Mouse (Mus musculus) heart, postnatal 10 days (tissue): ENCODE results near the gene Tlx3. TPM values are rescaled to one million over a fixed set of nuclear protein-coding genes. Genes with fewer than 3 reads are reported as not detected.

Source experiments
- DNase-seq, 2 experiments: peaks; one replicate each; pipeline ENCODE4 v3.0.0; 2021
- intact Hi-C: fragments of 180-260 bp; cut with DNase I; formaldehyde crosslinking; loops from one replicate; pipeline ENCODE4 v1.15.1; 2025
- total RNA-seq, 2 experiments: library from RNA; stranded (reverse); gene quantifications; 2 replicates each; pipeline ENCODE4 v1.2.3; 2021

Gene Tlx3
- total RNA-seq, result not detected

DNA sequence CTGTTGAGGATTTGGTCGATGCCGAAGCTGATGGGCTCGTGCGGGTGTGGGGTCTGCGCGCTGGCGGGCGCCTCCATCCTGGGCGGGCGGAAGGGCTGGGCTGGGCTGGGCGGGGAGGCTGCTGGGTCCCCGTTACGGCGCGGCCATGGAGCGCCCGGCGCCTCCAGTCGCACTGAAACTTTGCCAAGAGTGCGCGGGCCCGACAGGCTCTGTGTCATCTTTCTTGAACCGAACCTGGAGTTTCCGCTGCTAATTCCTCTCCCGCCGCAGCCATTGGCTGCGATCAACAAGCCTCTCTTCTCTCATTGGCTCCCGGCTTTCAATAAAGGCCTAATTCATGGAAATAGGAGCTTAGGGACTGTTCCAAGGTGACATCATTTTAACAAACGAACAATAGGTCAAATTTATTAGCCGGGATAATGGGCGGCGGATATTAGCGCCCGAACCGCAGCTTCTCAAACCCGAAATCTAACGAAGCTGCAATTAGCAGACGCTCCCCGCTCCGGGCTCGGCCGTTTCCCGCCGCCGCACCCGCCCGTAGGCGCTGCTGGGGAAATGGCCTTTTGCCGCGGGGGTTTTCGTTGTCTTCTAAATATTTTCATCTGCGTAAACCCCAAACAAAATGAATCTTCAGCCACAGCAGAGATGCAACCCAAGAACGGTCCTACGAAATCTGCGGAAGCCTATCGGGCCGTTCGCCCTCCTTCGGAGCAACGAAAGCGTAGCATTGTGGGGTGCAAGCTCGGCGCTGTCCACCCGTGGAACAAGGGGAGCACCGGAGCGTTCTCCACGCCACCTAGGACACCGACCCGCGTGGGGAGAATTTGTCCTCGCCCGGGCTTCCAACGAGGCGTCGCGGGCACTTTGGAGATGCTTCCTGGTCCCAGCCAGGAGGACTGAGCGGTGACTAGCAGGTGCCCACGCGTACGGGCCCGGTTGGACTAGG lies at the start of gene Tlx3:
Gene Tlx3 (minus strand): TSS at position 207 of the 946 bp plus-strand sequence.
- intact Hi-C loops, result no loop called here
- DNase-seq, result peak; percentile 56 to 60

- intact Hi-C loops, result no loop called here
- no peak for DNase-seq
These were observed 36.9 kb upstream of the Tlx3 start for GRCm38 (mm10) chr11:33240295-33240694.

DNA sequence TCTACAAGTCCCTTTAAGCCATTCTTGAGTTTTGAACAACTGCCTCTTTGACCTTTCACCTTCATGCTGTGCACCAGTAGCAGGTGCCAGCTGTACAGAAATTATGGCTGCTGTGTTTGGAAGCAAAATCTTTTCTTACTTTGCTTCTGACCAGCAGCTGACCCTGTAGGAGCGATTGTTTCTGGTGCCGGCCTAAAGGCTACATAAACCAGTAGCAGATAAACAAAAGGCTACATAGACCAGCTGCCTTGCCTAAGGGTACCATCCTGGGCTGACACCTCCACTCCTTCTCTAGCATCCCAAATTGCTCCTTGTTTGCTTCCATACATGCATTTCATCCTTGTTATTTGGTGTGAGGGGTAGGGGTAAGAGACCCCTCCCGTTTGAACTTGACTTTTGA lies 30.7 kb upstream of the Tlx3 start:
- intact Hi-C loops, result no loop called here
- DNase-seq, result no peak

GRCm38 (mm10) chr11:33232056-33232455 lies 28.7 kb upstream of the Tlx3 start:
- DNase-seq, result no peak
- intact Hi-C loops, result no loop called here

DNA sequence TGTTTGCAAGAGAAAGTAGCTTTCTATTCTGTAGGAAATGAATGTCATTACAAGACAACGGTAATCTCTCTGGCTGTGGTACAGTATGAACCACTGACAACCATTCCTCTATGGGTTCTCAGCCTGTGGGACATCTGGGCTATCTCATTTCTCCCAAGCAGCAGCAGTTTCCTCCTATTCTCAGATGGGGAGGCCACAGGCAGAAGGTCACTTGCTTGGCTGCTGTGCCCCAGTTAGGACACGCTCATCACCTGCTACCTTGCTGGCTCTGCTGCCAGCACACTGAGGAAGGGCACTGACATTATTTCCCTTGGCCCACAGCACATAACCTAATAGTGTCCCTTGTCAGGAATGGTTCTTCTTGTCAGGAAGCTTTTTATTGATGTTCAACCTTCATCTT lies 24.8 kb upstream of the Tlx3 start:
- intact Hi-C loops, result no loop called here
- no peak for DNase-seq

- intact Hi-C loops, result no loop called here
- no peak for DNase-seq
These were observed 23.1 kb upstream of the Tlx3 start for GRCm38 (mm10) chr11:33226516-33226915.

- intact Hi-C loops, result no loop called here
- peak; percentile 23 to 31 for DNase-seq
These were observed 18.4 kb upstream of the Tlx3 start for GRCm38 (mm10) chr11:33221566-33222365.

GRCm38 (mm10) chr11:33220763-33221162 lies 17.4 kb upstream of the Tlx3 start:
- intact Hi-C loops, result no loop called here
- DNase-seq, result no peak

DNA sequence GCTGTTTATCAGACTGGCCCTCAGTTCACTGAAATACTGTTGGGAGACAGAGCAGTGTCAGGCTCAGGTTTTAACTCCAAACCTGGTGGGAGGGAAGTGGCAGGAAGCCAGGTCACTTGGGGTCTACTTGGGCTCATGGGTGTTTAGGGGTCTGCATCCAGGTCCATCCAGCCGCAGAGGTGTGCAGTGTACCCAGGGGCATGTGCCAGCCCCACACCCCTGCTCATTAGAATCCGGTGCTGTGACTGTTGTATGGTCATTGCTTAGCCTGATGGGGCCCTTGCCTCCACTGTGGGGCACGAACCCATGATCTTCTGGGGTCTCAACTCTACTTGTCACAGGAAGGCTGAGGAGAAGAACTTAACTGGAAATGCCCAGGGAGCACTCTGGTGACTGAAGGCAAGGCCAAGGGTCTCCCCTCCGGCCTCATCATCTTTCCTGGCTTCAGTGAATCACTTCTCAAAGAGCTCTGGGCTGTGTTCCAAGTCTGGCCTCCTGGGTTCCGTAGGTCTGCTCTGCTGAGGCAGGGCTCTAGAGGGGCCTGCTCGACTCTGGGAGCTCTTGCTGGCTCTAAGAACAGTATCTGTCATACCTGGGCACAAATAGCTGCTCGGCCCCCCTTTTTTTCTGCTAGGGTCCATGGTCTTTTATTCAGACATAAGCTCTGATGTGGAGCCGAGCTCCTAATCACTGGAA lies 14.1 kb upstream of the Tlx3 start:
- peak; percentile 32 to 40 for DNase-seq
- intact Hi-C loops, result no loop called here

GRCm38 (mm10) chr11:33207411-33207810 lies 4.0 kb upstream of the Tlx3 start:
- intact Hi-C loops, result no loop called here
- no peak for DNase-seq

- peak in 1 of 2 experiments; percentile 12 for DNase-seq
- intact Hi-C loops, result no loop called here
These were observed 1.6 kb upstream of the Tlx3 start for GRCm38 (mm10) chr11:33204966-33205365.

DNA sequence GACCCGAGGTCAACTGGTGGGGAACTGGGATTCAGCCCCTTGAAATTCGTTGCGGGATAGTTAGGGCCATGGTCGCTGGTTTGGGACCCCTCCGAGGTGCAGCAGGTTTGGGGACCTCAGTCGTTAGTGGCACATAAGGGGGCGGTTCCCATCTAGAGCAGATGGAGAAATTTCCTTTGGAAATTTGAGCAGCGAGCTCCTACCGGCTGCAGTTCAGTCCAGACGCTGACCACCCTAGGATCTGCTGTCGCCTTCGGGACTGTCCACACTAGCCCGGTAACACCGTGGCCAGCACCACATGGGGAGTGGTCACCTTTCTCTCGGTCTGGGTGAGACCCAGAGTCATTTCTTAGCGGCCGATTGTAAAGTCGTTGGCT lies 928 bp upstream of the Tlx3 start:
- DNase-seq, result peak; percentile 24 to 26
- intact Hi-C loops, result no loop called here

DNA sequence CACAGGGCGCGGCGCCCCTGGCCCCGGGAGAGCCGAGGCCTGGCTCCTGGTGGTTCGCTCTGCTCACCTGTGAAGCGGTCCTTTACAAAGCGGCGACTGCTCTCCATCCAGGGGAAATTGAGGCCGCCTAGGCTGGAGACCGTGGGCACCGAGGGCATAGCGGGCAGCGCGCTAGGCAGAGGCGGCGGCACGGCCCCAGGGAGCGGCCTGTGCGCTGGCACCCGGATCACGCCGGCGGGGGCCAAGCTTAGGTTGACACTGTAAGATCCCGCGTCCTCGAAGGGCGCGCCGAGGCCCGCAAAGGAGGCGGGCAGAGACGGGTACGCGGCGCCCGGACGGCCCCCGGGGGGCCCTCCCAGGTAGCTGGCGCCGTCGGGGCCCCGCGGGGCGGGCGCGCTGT lies 417 bp downstream of the Tlx3 start:
- intact Hi-C loops, result no loop called here
- no peak for DNase-seq

DNA sequence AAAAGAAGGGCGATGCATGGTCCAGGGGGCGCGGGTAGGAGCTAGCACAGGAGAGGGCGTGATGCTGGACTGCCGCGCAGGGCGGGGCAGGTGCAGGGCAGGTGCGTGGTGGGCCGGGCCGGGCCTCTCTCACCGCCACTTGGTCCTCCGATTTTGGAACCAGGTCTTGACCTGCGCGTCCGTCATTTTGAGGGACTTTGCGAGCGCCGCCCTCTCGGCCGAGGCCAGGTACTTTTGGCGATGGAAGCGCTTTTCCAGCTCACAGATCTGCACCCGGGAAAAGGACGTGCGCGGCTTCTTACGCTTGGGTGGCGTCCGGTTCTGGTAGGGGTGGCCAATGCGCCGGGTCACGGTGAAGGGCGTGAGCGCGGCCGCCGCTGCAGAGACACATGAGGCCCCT lies 1.1 kb downstream of the Tlx3 start:
- intact Hi-C loops, result no loop called here
- DNase-seq, result peak in 1 of 2 experiments; percentile 11

GRCm38 (mm10) chr11:33201626-33202010 lies 1.8 kb downstream of the Tlx3 start:
- intact Hi-C loops, result no loop called here
- no peak for DNase-seq

GRCm38 (mm10) chr11:33200764-33201625 lies 2.4 kb downstream of the Tlx3 start:
- intact Hi-C loops, result no loop called here

GRCm38 (mm10) chr11:33199906-33200763 lies 3.3 kb downstream of the Tlx3 start:
- intact Hi-C loops, result no loop called here

More at GRCm38 (mm10) chr11:33200764-33201625, 2.4 kb downstream of the Tlx3 start:
- peak; percentile 40 to 48 for DNase-seq

DNA sequence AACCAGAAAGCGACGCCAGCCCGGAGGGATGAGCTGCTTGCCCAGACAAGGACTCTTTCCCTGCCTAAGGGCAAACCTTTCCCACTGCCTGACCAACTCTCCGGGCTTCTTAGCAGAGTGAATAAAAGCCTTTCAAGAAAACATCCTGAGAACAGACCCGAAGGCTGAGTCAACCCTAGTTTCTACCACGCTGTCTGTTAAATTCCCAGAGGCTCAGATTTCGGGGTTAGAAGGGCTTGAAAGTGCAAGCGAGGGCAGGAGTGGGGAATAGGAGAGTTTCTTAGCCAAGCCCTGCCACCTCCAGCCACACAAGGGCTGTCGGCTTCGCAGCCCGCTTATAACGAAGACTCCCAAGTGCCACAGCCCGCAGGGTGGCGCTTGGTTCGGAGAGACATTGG lies 4.3 kb downstream of the Tlx3 start:
- peak; percentile 29 to 31 for DNase-seq
- intact Hi-C loops, result no loop called here

More at GRCm38 (mm10) chr11:33199906-33200763, 3.3 kb downstream of the Tlx3 start:
- peak; percentile 32 to 36 for DNase-seq
